Mouse (Mus musculus): ENCODE results near the gene Srcap.

Gene Srcap

DNA sequence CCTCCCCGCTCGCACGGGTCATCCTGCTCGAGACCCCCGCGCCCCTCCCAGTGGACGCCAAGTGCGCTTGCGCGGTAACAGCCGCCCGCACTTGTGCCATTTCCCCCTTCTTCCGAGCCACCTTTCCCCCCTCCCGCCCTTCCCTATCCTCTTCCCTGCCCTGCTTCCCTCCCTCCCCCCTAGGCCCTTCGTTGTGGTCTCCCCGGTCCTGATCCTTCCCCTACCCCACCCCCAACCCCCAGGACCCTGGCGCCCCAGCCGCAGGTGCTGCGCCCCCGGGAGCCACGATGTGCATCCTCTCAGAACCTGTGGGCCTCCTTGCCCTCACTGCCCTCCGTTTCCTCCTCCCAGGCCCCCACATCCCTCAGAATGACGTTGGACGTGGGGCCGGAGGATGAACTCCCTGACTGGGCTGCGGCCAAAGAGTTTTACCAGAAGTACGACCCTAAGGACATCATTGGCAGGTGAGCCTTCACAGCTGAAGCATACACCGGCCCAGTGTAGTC lies 61.8 kb downstream of the Srcap start:
- DNase-seq (ENCODE audit: low read depth, low spot score): no peak

DNA sequence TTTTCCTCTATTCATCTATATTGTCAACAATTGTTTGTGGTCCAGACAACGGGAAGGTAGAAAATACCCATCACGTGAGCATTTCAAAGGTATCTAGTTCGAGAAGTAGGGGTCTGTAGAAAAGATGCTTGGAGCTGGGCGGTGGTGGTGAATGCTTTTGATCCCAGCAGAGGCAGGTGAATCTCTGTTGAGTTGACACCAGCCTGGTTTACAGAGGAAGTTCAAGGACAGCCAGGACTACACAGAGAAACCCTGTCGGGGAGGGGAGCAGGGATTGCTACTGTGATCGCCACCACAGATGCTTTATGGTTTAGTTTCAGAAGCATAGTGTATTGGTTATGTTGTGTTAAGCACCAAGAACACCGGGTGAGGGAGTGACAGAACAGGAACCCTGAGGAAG lies 62.3 kb downstream of the Srcap start:
- no peak for DNase-seq (ENCODE audit: low read depth, low spot score)

DNA sequence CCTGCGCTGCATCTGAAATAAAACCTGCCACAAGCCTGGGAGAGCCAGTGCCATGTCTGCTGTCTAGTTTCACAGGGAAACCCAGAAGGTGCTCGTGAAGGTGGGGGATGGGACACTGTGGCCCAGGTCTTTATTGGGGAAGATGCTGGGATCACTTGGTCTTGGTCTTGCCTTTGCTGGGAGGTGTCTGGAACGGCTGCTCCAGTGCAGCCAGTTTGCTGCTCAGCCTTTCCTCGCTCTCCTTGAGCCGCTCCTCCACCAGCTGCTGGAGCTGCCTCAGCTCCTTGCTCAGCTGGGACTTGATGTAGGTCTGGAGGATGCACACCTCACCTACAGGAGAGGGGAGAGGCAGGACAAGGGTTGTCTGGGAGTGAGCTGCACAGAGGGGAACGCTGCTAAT lies 71.5 kb downstream of the Srcap start:
- no peak for DNase-seq (ENCODE audit: low read depth, low spot score)

DNA sequence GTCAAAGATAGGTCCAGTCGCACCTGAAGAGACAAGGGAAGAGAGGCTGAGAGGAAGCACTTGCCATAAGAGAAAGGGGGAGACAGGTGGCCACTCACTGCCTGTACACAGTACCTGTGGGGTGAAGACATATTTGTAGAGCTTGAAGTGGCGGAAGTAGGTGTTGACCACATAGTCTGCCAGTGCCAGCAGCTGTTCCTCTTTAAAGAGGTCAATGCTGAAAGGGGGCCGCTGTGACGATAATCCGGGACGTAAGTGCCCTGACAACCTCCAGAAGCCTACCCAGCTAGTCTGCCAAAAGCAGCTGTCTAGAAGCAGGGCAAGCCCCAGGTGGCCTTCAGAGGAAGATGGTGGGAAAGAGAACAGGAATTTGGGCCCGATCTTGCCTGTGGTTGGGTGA lies 73.2 kb downstream of the Srcap start:
- no peak for DNase-seq (ENCODE audit: low read depth, low spot score)

DNA sequence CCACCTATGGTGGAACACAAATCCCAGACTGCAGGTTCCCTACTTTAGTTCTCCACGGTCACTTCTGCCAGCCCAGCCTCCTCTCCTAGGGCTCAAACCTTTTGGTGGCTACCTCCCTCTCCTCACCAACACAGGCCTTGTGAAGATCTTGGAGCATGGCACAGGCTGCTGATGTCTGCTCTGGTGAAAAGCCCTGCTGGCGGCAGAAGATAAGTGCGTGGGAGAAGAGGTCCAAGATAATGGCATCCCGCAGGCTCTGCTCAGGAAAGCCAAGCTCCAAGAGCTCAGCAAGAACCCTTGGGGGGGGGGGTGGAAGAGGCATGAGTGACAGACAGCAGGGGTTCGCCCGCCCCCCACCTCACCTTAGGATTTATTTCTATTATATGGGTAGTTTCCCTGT lies 74.4 kb downstream of the Srcap start:
- no peak for DNase-seq (ENCODE audit: low read depth, low spot score)

DNA sequence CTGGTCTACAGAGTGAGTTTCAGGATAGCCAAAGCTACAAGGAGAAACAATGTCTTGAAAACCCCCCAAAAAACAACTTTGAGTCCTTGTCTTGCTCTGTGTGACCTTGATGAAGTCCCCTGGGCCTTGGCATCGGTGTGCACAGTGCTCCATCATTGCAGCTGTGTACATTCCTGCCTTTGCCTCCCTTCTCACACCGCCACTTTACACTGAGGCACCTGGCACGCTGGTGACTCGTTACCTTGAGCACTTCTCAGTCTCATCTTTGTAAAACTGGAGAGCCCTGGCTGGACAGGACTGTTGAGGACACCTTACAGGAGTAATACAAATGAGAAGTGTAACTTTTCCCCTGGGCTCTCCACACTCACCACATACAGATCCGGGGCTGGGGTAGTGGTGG lies 75.4 kb downstream of the Srcap start:
- DNase-seq (ENCODE audit: low read depth, low spot score): no peak

DNA sequence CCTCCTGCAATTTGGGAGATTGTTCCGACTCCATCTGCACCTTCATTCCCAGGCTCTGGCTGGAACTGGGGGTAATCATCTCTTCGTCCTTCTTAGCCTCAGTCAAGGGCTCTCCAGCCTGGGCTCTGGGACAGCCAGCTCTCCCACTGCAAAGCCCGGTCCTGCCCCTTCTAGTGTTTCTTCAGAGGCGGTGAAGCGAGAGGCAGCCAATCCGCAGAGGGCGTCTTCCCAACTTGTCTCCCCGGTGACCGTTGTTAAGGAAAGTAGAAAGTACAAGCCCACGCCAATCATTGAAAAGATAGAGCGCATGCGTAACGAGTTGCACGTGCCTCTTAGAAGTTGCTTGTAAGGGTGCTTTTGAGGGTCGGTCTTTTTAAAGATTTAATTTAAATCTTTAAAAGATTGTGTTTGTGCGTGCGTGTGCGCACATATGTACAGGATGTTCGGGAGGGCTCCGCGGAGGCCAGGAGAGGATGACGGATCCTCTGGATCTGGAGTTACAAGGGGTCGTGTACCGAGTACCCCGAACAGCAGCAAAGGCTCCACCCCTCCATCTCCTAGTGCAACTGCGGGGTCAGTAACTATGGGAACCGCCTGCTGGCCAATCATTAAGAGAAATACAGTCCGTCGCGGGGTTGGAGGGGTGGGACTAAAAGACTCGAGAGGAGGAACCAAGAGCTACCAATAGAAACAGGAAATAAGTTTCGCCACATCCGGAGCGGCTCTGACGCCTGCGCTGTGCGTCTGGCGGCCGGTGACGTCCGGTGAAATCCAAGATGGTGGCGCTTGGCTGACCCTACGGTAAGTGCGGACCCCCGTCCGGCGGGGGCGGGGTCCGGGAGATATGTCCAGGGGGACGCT lies 76.5 kb downstream of the Srcap start, which contains the start of the genes Ccdc189 and Rnf40:
TSS of gene Ccdc189 (minus strand) at position 585 of the 861 bp plus-strand sequence.
TSS of gene Rnf40 (plus strand) at position 757 of the 861 bp plus-strand sequence.
- DNase-seq (ENCODE audit: low read depth, low spot score): peak; percentile 98

DNA sequence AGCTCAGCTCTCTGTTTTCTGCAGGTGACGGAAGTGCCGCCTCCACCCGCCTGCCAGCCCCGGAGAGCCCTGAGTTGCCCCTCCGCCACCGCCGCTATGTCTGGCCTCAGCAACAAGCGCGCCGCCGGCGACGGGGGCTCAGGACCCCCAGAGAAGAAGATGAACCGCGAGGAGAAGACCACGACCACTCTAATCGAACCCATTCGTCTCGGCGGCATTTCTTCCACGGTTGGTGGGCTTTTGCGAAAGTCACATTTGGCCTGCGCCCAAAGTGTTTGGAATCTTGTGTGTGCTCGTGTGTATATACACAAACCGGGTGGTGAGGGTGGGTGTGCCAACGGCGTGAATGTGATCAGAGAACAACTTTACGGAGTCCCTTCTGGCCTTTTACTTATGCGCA lies 77.1 kb downstream of the Srcap start:
- no peak for DNase-seq (ENCODE audit: low read depth, low spot score)

DNA sequence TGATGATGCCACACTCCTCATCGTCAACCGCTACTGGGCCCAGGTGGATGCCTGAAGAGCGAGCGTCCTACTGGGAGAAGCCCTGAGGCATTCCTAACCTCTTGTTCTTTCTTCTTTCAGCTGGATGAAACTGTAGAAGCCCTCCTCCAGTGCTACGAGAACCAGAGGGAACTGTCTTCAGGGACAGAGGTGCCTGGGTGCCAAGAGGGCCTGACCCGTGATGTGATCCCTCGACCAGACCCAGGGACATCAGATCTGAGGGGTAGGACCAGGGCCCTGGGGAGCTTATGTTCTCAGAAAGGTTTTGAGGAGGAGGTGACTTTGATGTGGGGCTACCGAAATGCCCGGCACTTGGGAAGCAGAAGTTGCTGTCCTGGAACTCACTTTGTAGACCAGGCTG lies 77.9 kb downstream of the Srcap start:
- no peak for DNase-seq (ENCODE audit: low read depth, low spot score)

DNA sequence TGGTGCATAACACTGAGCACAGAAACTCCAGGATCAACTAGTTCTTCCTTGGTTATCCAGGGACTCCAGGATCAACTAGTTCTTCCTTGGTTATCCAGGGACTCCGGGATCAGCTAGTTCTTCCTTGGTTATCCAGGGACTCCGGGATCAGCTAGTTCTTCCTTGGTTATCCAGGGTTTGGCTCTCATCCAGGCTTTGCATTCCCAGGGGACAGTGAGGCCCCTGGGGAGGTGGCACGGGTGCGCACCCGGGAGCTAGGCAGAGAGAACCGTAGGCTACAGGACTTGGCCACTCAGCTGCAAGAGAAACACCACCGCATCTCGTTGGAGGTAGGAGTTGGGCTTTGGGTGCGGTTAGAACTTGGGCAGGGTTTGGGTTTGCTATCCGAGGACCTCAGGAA lies 79.3 kb downstream of the Srcap start:
- no peak for DNase-seq (ENCODE audit: low read depth, low spot score)

DNA sequence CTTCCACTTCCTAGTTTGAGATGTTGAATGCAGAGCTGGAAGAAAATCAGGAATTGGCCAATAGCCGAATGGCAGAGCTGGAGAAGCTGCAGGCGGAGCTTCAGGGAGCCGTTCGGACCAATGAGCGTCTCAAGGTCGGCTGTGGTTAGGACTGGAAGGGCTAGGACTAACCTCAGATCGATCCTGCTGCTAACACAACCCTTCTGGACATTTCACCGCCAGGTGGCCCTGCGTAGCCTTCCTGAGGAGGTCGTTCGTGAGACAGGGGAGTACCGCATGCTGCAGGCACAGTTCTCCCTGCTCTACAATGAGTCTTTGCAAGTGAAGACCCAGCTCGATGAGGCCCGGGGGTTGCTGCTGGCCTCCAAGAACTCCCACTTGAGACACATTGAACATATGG lies 80.8 kb downstream of the Srcap start:
- DNase-seq (ENCODE audit: low read depth, low spot score): no peak

DNA sequence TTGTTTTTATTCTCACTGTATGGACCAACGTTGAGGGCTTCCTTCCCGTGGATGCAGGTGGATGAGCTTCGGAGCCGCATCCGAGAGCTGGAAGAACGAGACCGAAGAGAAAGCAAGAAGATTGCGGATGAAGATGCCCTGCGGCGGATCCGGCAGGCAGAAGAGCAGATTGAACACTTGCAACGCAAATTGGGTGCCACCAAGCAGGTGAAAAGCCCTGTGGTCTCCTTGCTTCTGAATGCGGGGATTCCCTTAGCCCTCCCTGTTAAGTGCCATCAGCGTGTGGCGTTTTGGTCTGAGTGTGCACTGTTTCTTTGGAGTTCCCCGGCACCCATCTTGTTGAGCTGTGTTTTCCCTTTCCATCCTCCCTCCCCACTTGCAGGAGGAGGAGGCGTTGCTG lies 85.0 kb downstream of the Srcap start:
- no peak for DNase-seq (ENCODE audit: low read depth, low spot score)

DNA sequence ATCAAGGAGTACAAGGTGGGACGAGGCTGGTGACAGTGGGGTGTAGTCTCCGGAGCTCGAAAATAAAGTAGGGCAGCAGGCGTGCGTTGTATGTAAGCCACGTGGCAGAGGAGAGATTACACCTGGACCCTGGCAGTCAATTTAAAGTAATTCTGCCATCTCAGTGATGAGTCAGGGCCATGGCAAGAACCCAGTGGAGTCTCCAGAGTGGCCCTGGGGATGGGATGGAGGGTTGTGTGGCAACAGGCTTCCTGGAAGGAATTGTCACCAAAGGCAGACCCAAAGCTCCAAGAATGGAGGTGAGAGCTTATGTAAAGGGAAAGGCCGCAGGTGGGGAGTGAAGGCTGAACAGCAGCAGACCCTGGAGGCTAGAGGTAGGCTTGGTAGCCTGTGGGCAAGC lies 88.8 kb downstream of the Srcap start:
- no peak for DNase-seq (ENCODE audit: low read depth, low spot score)

DNA sequence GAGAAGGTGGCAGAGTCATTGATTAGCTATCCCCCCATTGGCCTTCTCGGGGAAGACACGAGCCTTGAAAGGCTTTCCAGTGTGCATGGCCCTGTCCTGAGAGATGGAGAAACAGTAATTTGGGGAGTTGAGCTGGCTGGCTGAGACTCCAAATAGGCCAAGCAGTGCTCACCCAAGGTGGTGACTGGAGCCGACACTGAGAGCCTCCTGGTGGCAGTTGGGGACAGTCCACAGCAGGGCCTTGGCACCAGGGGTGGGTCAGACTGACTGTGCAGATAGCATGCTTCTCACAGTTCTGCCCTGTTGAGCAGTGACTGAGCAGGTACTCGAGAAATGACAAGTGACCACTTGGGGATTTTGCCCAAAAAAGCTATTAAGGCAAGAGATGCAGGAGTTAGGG lies 90.0 kb downstream of the Srcap start:
- DNase-seq (ENCODE audit: low read depth, low spot score): no peak

DNA sequence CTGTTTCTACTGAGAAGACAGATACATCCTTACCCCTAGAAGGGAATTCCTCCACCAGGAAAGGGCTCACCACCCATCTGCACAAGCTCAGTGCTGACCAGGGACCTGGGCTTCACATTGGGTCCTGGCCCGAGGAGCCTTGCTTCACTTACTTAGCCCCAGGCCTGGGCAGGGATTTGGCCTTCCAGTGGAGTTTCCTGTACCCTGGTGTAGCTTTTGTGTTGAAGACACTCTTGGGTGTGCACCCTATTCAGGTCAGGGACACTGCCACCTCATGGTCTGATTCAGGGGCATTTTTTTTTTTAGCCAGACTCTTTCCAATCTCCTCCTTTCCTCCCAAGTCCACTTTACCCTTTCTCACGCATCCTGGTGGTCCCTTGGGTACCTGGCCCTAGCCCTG lies 91.1 kb downstream of the Srcap start:
- DNase-seq (ENCODE audit: low read depth, low spot score): no peak

DNA sequence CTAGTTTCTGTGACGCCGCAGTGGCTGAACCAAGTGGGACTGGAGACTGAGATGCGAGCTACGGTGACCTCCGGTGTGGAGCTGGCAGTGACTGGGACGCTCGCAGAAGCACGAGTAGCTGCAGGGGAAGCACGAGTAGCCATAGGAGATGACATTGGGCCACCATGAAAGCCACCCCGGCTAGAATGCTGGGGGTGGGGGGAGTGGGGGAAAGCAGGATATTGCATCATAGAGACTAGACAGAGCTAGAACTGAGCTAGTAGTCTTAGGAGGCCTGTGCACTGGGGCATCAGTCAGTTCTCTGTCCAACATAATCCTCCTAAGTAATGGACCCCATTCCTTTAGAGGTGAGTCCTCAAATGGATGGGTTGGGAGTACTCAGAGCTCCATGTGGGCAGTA lies 92.5 kb downstream of the Srcap start:
- DNase-seq (ENCODE audit: low read depth, low spot score): no peak

DNA sequence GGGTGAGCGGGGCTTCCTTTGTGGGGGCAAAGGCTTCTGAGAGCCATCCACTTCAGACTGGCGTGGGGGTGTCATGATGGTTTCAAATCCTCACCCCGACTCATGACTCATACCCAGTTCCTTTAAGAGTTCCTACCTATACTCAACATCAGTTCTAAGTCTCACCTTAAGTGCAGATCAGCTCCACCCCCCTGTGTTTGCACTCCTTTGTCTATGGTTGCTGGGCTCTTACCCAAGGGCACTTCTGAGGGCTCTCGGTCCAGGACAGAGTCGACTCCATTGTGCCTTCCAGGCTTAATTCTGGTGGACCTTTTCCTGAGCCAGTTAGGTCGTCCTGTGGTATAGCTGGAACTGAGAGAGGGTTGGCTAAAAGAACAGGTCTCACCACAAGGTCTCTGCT lies 95.4 kb downstream of the Srcap start:
- no peak for DNase-seq (ENCODE audit: low read depth, low spot score)
